Mouse (Mus musculus) liver, adult 2 months (tissue): ENCODE data around the gene Apol10a.
"Not testable (repeated sequence)": the region's sequence is repeated elsewhere in the genome, so short reads cannot be mapped to it uniquely, and the experiment has no call there.

Experiments
- CTCF ChIP-seq: fragments of 200-500 bp; IDR thresholded peaks from 2 replicates; pipeline ENCODE4 v1.5.1; 2011; ENCODE audit warnings: low read depth, low read length, control low read depth
- POLR2A ChIP-seq: fragments of 200-500 bp; IDR thresholded peaks from 2 replicates; pipeline ENCODE4 v1.6.1; 2011; ENCODE audit warnings: low read length, control low read depth; ENCODE audit not compliant: insufficient read depth; ENCODE audit errors: extremely low read depth

DNA sequence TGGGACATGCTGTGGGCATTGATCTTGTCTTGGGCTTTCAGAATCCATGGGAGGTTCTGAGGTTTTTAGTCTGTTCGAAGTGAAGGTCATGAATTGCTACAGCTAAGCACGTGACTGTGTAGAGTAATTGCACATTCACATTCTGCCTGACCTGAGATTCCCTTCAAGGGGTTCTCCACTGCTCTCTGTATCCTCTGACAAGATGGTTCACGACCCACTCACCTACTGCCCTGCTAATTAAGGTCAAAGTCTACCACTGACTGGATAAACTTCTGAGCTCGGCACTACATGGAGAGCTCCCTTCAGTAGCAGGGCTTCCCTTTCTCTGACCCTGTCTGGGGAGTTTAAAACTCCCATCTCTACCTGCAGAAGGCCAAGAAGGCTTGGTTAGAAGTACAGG is 43.7 kb downstream of the Apol10a start:
- not testable (repeated sequence) for TF ChIP-seq CTCF, POLR2A
